Mouse (Mus musculus) G1E (cell line): ENCODE results near the gene Map1b. TPM values are rescaled to one million over a fixed set of nuclear protein-coding genes. Genes with fewer than 3 reads are reported as not detected.

Experiments used
- ATAC-seq: 2 replicates; pipeline ENCODE4 v1.8.0; 2016; ENCODE audit warnings: mild to moderate bottlenecking; ENCODE audit not compliant: insufficient number of reproducible peaks, poor library complexity, low FRiP score, severe bottlenecking; ENCODE audit errors: extremely low read depth
- DNase-seq: peaks from one replicate; pipeline ENCODE4 v3.0.0; 2012; ENCODE audit warnings: low spot score
- H3K27me3 ChIP-seq: 2 replicates; pipeline ENCODE4 v1.6.1; 2012; ENCODE audit warnings: mild to moderate bottlenecking, low read length, inconsistent platforms; ENCODE audit not compliant: insufficient read depth
- H3K36me3 ChIP-seq: replicated peaks from 2 replicates; pipeline ENCODE3; 2012; ENCODE audit warnings: mild to moderate bottlenecking, inconsistent platforms
- H3K4me1 ChIP-seq: 2 replicates; pipeline ENCODE4 v1.6.1; 2012; ENCODE audit warnings: low read depth, low read length, inconsistent platforms, mixed read lengths; ENCODE audit not compliant: insufficient read depth
- H3K4me3 ChIP-seq: 2 replicates; pipeline ENCODE4 v1.5.1; 2012; ENCODE audit warnings: low read depth, mild to moderate bottlenecking, inconsistent platforms, low read length, moderate library complexity, mixed read lengths
- H3K9me3 ChIP-seq: replicated peaks from 2 replicates; pipeline ENCODE4 v1.6.1; 2012; ENCODE audit warnings: inconsistent platforms
- CTCF ChIP-seq: IDR thresholded peaks from 2 replicates; pipeline ENCODE4 v1.5.1; 2012; ENCODE audit warnings: low read depth, low read length, inconsistent platforms, mixed read lengths
- GATA1 ChIP-seq: IDR thresholded peaks from 2 replicates; pipeline ENCODE4 v1.6.1; 2012; ENCODE audit warnings: borderline replicate concordance, low read length, inconsistent platforms, mixed read lengths
- GATA2 ChIP-seq: IDR thresholded peaks from 2 replicates; pipeline ENCODE4 v1.6.1; 2012; ENCODE audit warnings: low read depth, low read length, inconsistent platforms, borderline replicate concordance
- POLR2AphosphoS5 ChIP-seq: IDR thresholded peaks from 2 replicates; pipeline ENCODE4 v1.6.1; 2012; ENCODE audit warnings: low read depth, low read length, inconsistent platforms; ENCODE audit not compliant: insufficient replicate concordance
- TAL1 ChIP-seq: conservative IDR thresholded peaks from 2 replicates; pipeline ENCODE4 v1.6.1; 2012; ENCODE audit warnings: low read depth, low read length, inconsistent platforms, mixed read lengths
- polyA plus RNA-seq: library from polyadenylated mRNA; stranded (reverse); fragments of >175 nt; gene quantifications from 2 replicates; pipeline ENCODE4 v1.2.3, GENCODE M21; 2012
- total RNA-seq, 2 experiments: library from RNA; stranded (forward) in 1 of 2; stranded (reverse) in 1 of 2; fragments of 200-1000 nt in 1 of 2; fragments of >200 nt in 1 of 2; fragmentation: Nextera tagmentation in 1 of 2; gene quantifications; 2 replicates each; pipeline ENCODE4 v1.2.3; 2014 to 2017

Map1b gene
- total and polyA plus RNA-seq, 3 experiments: 0.33 TPM; not detected in 2

- TF ChIP-seq TAL1 (no peak), GATA1 (no peak), CTCF (no peak), GATA2 (no peak), POLR2AphosphoS5 (no peak)
- Histone ChIP-seq H3K4me1 (no peaks in the 10 kb centered on the region), H3K27me3 (no peaks in the 10 kb centered on the region), H3K4me3 (no peak overlapping the region), H3K9me3 (peaks cover 3% of the 10 kb centered on the region), H3K36me3 (no peaks in the 10 kb centered on the region)
- ATAC-seq (no peak), DNase-seq (no peak)
Observed at GRCm38 (mm10) chr13:99496106-99496505, 20.2 kb downstream of the Map1b start.

- Histone ChIP-seq H3K4me3 (no peak overlapping the region), H3K36me3 (no peaks in the 10 kb centered on the region), H3K9me3 (peaks cover 11% of the 10 kb centered on the region), H3K27me3 (no peaks in the 10 kb centered on the region), H3K4me1 (no peaks in the 10 kb centered on the region)
- ATAC-seq (no peak), DNase-seq (no peak)
- no peak for TF ChIP-seq GATA1
- TF ChIP-seq POLR2AphosphoS5: no peak
- no peak for TF ChIP-seq GATA2
- TF ChIP-seq CTCF: no peak
- no peak for TF ChIP-seq TAL1
Observed at GRCm38 (mm10) chr13:99494416-99494815, 21.9 kb downstream of the Map1b start.

- no peak for TF ChIP-seq POLR2AphosphoS5
- TF ChIP-seq GATA1: no peak
- no peak for TF ChIP-seq GATA2
- TF ChIP-seq TAL1: no peak
- TF ChIP-seq CTCF: no peak
- H3K4me1 ChIP-seq: no peaks in the 10 kb centered on the region
- ATAC-seq (no peak), DNase-seq (no peak)
- no peaks in the 10 kb centered on the region for H3K27me3 ChIP-seq
- no peak overlapping the region for H3K4me3 ChIP-seq
- H3K36me3 ChIP-seq: no peaks in the 10 kb centered on the region
- H3K9me3 ChIP-seq: peaks cover 11% of the 10 kb centered on the region
Observed at GRCm38 (mm10) chr13:99493304-99493904, 22.9 kb downstream of the Map1b start.

GRCm38 (mm10) chr13:99492619-99493303 is 23.6 kb downstream of the Map1b start:
- DNase-seq: no peak
- TF ChIP-seq TAL1 (no peak), POLR2AphosphoS5 (no peak), GATA2 (no peak), CTCF (no peak), GATA1 (no peak)
- H3K36me3 ChIP-seq: no peaks in the 10 kb centered on the region
- no peak for ATAC-seq
- H3K27me3 ChIP-seq: no peaks in the 10 kb centered on the region
- H3K4me1 ChIP-seq: no peaks in the 10 kb centered on the region
- no peak overlapping the region for H3K4me3 ChIP-seq
- H3K9me3 ChIP-seq: peaks cover 11% of the 10 kb centered on the region

- H3K4me1 ChIP-seq: no peaks in the 10 kb centered on the region
- H3K27me3 ChIP-seq: 0 out of 2 replicates have a peak, but pooled peaks cover 1% of the 10 kb centered on the region
- no peak overlapping the region for H3K4me3 ChIP-seq
- H3K9me3 ChIP-seq: peaks cover 15% of the 10 kb centered on the region
- ATAC-seq: no peak
- no peaks in the 10 kb centered on the region for H3K36me3 ChIP-seq
- no peak for TF ChIP-seq POLR2AphosphoS5
- no peak for TF ChIP-seq GATA2
- TF ChIP-seq GATA1: no peak
- no peak for TF ChIP-seq CTCF
- no peak for TF ChIP-seq TAL1
- DNase-seq: no peak
Observed at GRCm38 (mm10) chr13:99489998-99490397, 26.3 kb downstream of the Map1b start.

- no peaks in the 10 kb centered on the region for H3K4me1 ChIP-seq
- no peaks in the 10 kb centered on the region for H3K36me3 ChIP-seq
- no peak for ATAC-seq
- no peak for DNase-seq
- peaks cover 19% of the 10 kb centered on the region for H3K9me3 ChIP-seq
- 0 out of 2 replicates have a peak, but pooled peaks cover 2% of the 10 kb centered on the region for H3K27me3 ChIP-seq
- TF ChIP-seq GATA2 (no peak), TAL1 (no peak), CTCF (no peak), POLR2AphosphoS5 (no peak), GATA1 (no peak)
- H3K4me3 ChIP-seq: no peak overlapping the region
Observed at GRCm38 (mm10) chr13:99489175-99489574, 27.2 kb downstream of the Map1b start.
